Mouse (Mus musculus) forebrain, embryonic 14.5 days (tissue): Measurements from ENCODE around the gene Ccn1. TPM values are rescaled to one million over a fixed set of nuclear protein-coding genes. Genes with fewer than 3 reads are reported as not detected.

Source experiments
- ATAC-seq: fragments of 200-750 bp; cut with Nextera tagmentation; 2 replicates; pipeline ENCODE4 v1.8.0; 2017; ENCODE audit warnings: mild to moderate bottlenecking, moderate library complexity
- DNase-seq: peaks from one replicate; pipeline ENCODE4 v3.0.0-alpha.2; 2015; ENCODE audit warnings: low spot score
- H3K27ac ChIP-seq: fragments of 300-500 bp; sonication (generic); 2 replicates; pipeline ENCODE4 v1.5.1; 2014; ENCODE audit warnings: low read depth, mild to moderate bottlenecking, control low read depth, low read length, moderate library complexity
- H3K27me3 ChIP-seq: fragments of 300-500 bp; sonication (generic); replicated peaks from 2 replicates; pipeline ENCODE4 v1.6.1; 2014; ENCODE audit warnings: low read length, control low read depth, mixed read lengths; ENCODE audit not compliant: control insufficient read depth, insufficient read depth
- H3K36me3 ChIP-seq: fragments of 300-500 bp; sonication (generic); 2 replicates; pipeline ENCODE4 v1.6.1; 2014; ENCODE audit warnings: low read length, control low read depth; ENCODE audit not compliant: control insufficient read depth, insufficient read depth
- H3K4me1 ChIP-seq: fragments of 300-500 bp; sonication (generic); 2 replicates; pipeline ENCODE4 v1.6.1; 2014; ENCODE audit warnings: antibody characterized with exemption, low read length, control low read depth; ENCODE audit not compliant: control insufficient read depth, insufficient read depth
- H3K4me2 ChIP-seq: fragments of 300-500 bp; sonication (generic); 2 replicates; pipeline ENCODE4 v1.6.1; 2014; ENCODE audit warnings: mild to moderate bottlenecking, control low read depth, low read length
- H3K4me3 ChIP-seq: fragments of 300-500 bp; sonication (generic); 2 replicates; pipeline ENCODE4 v1.5.1; 2014; ENCODE audit warnings: low read depth, low read length, control low read depth
- H3K9ac ChIP-seq: fragments of 300-500 bp; sonication (generic); 2 replicates; pipeline ENCODE4 v1.6.1; 2014; ENCODE audit warnings: mild to moderate bottlenecking, low read length, control low read depth, moderate library complexity
- H3K9me3 ChIP-seq: fragments of 300-500 bp; sonication (generic); replicated peaks from 2 replicates; pipeline ENCODE4 v1.6.1; 2016; ENCODE audit warnings: low read length, control low read depth, mixed read lengths; ENCODE audit not compliant: control insufficient read depth
- WGBS: fragments of 180-500 bp; shearing (Covaris S2); extraction: QIAGEN DNeasy Blood & Tissue Kit; methylation state at CpG from one replicate; pipeline ENCODE4 v1.1.7; 2014; 5-methylcytosine and 5-hydroxymethylcytosine counted together
- polyA plus RNA-seq: library from polyadenylated mRNA; unstranded; fragments of >200 nt; fragmentation: Nextera tagmentation; extraction: Ambion mirVana; gene quantifications from 2 replicates; pipeline ENCODE4 v1.2.1, GENCODE M21; 2014

Ccn1 gene
- polyA plus RNA-seq, 1 experiment from 2014 or later = 14.6 TPM

DNA sequence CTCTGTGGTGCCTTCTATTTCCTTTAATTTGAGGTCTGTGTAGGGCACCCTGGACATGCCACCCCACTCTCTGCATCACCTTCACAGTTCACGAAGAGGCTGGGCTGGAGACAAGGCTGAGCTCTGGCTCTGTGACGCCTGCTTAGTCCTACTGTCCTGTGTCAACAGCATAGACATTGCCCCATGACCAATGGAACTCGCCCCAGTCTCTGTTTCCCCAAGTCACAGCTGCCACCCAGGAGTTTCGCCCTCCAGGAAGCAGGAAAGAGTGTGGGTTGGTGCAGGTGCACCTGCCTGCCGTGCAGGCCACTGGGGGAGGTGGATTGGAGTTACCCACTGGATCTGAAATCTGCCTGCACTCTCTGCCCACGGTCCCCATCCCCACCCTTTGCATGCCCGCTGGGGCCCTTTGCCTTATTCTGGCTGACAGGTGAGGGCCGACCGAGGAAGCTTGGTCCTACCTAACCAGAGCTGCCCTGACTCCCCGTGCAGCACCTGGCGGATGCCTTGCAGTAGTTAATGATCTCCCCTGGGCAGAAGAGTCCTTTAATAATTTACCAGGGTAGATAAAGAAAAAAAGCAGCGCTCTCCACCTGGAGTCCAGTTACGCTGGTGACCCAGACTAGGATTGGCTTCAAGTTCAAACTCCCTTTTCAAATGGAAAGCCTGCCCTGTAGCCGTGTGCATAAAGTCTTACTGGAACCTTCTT, 15.6 kb downstream of the Ccn1 start:
- no peaks in the 10 kb centered on the region for H3K27me3 ChIP-seq
- ATAC-seq (no peak), DNase-seq (no peak)
- 88% methylated on average over 14 of the region's 14 CpGs for WGBS
- H3K9ac ChIP-seq = no peak overlapping the region
- H3K4me1 ChIP-seq = no peaks in the 10 kb centered on the region
- no peak overlapping the region for H3K27ac ChIP-seq
- no peaks in the 10 kb centered on the region for H3K36me3 ChIP-seq
- no peak overlapping the region for H3K4me3 ChIP-seq
- H3K4me2 ChIP-seq = no peak overlapping the region
- H3K9me3 ChIP-seq = no peaks in the 10 kb centered on the region

DNA sequence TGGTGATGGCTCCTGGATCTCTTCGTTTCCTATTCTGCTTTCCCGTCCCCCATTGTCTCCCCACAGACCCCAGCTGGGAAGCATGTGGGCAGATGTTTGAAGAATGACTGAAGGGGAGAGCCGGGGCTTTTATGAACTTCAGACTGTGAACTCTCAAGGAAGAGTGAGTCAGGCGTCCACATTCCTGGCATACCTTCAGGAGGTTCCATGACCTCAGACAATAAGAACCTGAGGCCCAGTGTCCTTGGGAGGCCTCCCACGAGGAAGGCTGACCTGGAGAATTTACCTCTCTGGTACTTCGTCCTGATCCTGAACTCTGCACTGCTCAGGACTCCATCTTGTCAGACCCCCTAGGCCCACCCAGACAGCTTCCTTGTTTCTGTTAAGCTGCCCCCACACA, 16.9 kb downstream of the Ccn1 start:
- H3K36me3 ChIP-seq = no peaks in the 10 kb centered on the region
- 25% methylated on average over 6 of the region's 6 CpGs for WGBS

GRCm38 (mm10) chr3:145628643-145629042, 21.1 kb downstream of the Ccn1 start:
- Histone ChIP-seq H3K4me2 (no peak overlapping the region), H3K27ac (no peak overlapping the region), H3K4me1 (peaks cover 7% of the 10 kb centered on the region), H3K36me3 (no peaks in the 10 kb centered on the region), H3K27me3 (no peaks in the 10 kb centered on the region), H3K4me3 (no peak overlapping the region), H3K9ac (no peak overlapping the region), H3K9me3 (no peaks in the 10 kb centered on the region)
- ATAC-seq (peak; percentile 69), DNase-seq (peak; percentile 69)
- 39% methylated on average over 5 of the region's 5 CpGs for WGBS

More for the DNA sequence above, 16.9 kb downstream of the Ccn1 start:
- no peak overlapping the region for H3K4me3 ChIP-seq
- peaks cover 7% of the 10 kb centered on the region for H3K4me1 ChIP-seq
- H3K4me2 ChIP-seq = no peak overlapping the region
- ATAC-seq (no peak), DNase-seq (no peak)
- H3K9me3 ChIP-seq = no peaks in the 10 kb centered on the region
- no peaks in the 10 kb centered on the region for H3K27me3 ChIP-seq
- H3K9ac ChIP-seq = no peak overlapping the region
- no peak overlapping the region for H3K27ac ChIP-seq

DNA sequence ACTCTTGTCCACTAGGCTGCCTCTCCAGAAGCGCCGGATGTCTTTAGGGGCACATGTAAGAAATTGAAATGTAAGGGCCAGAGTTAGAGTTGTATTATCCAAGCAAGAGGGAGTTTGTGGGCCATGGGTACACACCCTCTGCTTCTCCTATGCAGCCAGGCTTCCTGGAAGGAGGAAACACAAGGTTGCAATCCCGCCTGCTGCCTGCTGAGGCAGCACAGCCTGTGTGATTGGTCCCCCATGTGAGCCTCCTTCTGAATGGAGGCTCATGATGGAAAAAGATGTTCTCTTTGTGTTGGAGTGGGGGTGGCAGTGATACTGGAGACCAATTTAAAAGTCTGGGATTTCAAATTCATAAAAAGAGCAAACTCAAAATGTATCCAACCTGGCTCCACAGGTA, 22.0 kb downstream of the Ccn1 start:
- WGBS = 81% methylated on average over 3 of the region's 3 CpGs
- H3K9me3 ChIP-seq = no peaks in the 10 kb centered on the region
- no peak overlapping the region for H3K9ac ChIP-seq
- ATAC-seq = peak; percentile 56
- H3K4me2 ChIP-seq = no peak overlapping the region
- no peaks in the 10 kb centered on the region for H3K27me3 ChIP-seq
- no peak overlapping the region for H3K27ac ChIP-seq
- peaks cover 7% of the 10 kb centered on the region for H3K4me1 ChIP-seq
- no peaks in the 10 kb centered on the region for H3K36me3 ChIP-seq
- H3K4me3 ChIP-seq = no peak overlapping the region
- peak; percentile 48 for DNase-seq

- Histone ChIP-seq H3K27ac (no peak overlapping the region), H3K36me3 (no peaks in the 10 kb centered on the region), H3K4me1 (peaks cover 7% of the 10 kb centered on the region), H3K4me3 (no peak overlapping the region), H3K9ac (no peak overlapping the region), H3K27me3 (no peaks in the 10 kb centered on the region), H3K9me3 (no peaks in the 10 kb centered on the region), H3K4me2 (no peak overlapping the region)
- 95% methylated on average over 1 of the region's 1 CpGs for WGBS
- ATAC-seq (no peak), DNase-seq (no peak)
Observed at GRCm38 (mm10) chr3:145626063-145626462, 23.7 kb downstream of the Ccn1 start.

- no peak for ATAC-seq
- no peak for DNase-seq
- no peak overlapping the region for H3K4me3 ChIP-seq
- H3K27ac ChIP-seq = no peak overlapping the region
- H3K27me3 ChIP-seq = no peaks in the 10 kb centered on the region
- no peaks in the 10 kb centered on the region for H3K9me3 ChIP-seq
- H3K36me3 ChIP-seq = no peaks in the 10 kb centered on the region
- H3K4me2 ChIP-seq = no peak overlapping the region
- WGBS = 82% methylated on average over 9 of the region's 9 CpGs
- H3K9ac ChIP-seq = no peak overlapping the region
- H3K4me1 ChIP-seq = peaks cover 7% of the 10 kb centered on the region
Observed at GRCm38 (mm10) chr3:145625546-145625945, 24.2 kb downstream of the Ccn1 start.

DNA sequence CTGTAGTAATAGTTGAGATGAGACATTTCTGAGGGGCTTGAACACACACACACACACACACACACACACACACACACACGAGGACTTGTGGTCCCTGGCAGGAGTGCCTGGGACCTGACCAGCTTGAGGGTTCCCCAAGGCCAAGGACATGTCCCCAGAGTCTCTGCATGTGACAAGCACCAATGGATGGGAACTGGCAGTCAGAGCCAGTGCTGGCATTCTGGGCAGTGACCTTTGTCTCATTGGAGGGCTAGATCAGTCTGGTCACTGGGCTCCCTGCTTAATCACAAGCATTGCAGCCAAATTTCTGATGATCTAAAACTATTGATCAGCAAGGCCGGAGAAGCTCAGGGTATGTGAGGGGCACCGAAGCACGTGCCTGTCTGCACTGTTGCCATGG, 25.0 kb downstream of the Ccn1 start:
- Histone ChIP-seq H3K36me3 (no peaks in the 10 kb centered on the region), H3K4me2 (no peak overlapping the region), H3K27ac (no peak overlapping the region), H3K27me3 (no peaks in the 10 kb centered on the region), H3K9me3 (no peaks in the 10 kb centered on the region), H3K9ac (no peak overlapping the region), H3K4me1 (peaks cover 7% of the 10 kb centered on the region), H3K4me3 (no peak overlapping the region)
- ATAC-seq (no peak), DNase-seq (no peak)
- WGBS = 91% methylated on average over 4 of the region's 4 CpGs

DNA sequence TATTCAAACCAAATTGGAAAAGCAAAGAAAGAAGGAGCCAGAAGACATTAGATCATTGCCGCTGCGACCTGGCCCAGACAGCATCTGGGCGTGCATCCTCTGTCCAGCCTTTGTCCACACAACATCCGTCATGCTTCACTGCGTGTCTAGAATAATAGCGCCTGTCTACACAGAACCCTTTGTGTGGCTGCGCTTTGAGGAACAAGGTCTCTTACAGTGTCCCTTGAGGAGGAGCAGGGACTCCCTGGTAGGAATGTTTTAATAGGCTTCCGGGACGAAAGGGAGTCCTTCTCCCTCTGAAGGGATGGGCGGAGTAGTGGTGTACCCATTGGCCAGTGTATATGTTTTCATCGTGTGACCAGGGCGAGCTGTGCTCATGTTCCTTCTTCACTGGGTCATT, 26.7 kb downstream of the Ccn1 start:
- Histone ChIP-seq H3K9me3 (no peaks in the 10 kb centered on the region), H3K27me3 (no peaks in the 10 kb centered on the region), H3K4me2 (no peak overlapping the region), H3K4me3 (no peak overlapping the region), H3K36me3 (no peaks in the 10 kb centered on the region), H3K27ac (no peak overlapping the region), H3K9ac (no peak overlapping the region), H3K4me1 (peaks cover under 1% of the 10 kb centered on the region; the same call in 1 of the 2 replicates)
- WGBS = 81% methylated on average over 12 of the region's 12 CpGs
- no peak for ATAC-seq
- no peak for DNase-seq

DNA sequence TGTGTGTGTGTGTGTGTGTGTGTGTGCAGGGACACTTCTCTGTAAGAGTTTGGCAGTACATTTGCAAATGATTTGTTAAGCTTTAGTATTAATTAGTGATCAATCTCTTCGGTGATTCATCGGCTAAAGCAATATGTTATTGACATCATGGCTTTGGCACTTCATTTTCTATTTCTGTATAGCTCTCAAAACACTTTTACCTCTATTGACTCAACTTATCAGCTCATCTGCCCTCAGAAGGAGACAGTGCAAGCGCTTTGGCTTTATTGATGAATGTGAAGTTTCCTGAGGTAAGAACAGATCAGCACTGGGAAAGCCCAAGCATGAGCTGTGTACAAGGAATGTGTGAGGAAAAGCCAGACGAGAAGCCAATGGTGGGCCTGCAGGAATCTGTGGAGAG, 28.6 kb downstream of the Ccn1 start:
- WGBS = 90% methylated on average over 4 of the region's 4 CpGs
- DNase-seq = no peak
- H3K9ac ChIP-seq = no peak overlapping the region
- H3K4me3 ChIP-seq = no peak overlapping the region
- H3K27me3 ChIP-seq = no peaks in the 10 kb centered on the region
- no peaks in the 10 kb centered on the region for H3K4me1 ChIP-seq
- no peak for ATAC-seq
- H3K9me3 ChIP-seq = no peaks in the 10 kb centered on the region
- no peak overlapping the region for H3K27ac ChIP-seq
- H3K36me3 ChIP-seq = no peaks in the 10 kb centered on the region
- no peak overlapping the region for H3K4me2 ChIP-seq
